In genomic region chr4:118445781-118446414, GRCm38 (mm10) we compare ENCODE assay signal across 8 mouse cellular contexts. TPM values are rescaled to one million over a fixed set of nuclear protein-coding genes. Genes with fewer than 3 reads are reported as not detected.
DNase-seq lines count a peak whose midpoint lies in the region; ATAC-seq lines count a peak whose summit lies in the region.

No protein-coding gene starts in this region.

- DNase-seq in cerebellum, adult 9-11 months, result peak; percentile 10
- DNase-seq in cerebellum, postnatal 4 days (ENCODE audit: low spot score in 2 of 2), result no peak
- DNase-seq in embryonic facial prominence, embryonic 11.5 days (ENCODE audit: low spot score), result peak; percentile 69
- peak; percentile 67 for DNase-seq in lung, postnatal 14 days
- DNase-seq in spleen, postnatal 36 days (ENCODE audit: low spot score in 2 of 2), result no peak

- H3K9me3 ChIP-seq in embryonic facial prominence, embryonic 11.5 days (replicated peaks; ENCODE audit: control insufficient read depth, low read length), result no peaks in the 10 kb centered on the region
- no peaks in the 10 kb centered on the region for H3K9me3 ChIP-seq in heart, embryonic 13.5 days
- H3K9me3 ChIP-seq in kidney, embryonic 15.5 days (replicated peaks), result no peaks in the 10 kb centered on the region
- H3K9me3 ChIP-seq in stomach, embryonic 16.5 days (replicated peaks; ENCODE audit: control insufficient read depth, low read length), result no peaks in the 10 kb centered on the region

- H3K36me3 ChIP-seq in embryonic facial prominence, embryonic 11.5 days (replicated peaks; ENCODE audit: control insufficient read depth, insufficient read depth, low read depth, low read length), result no peaks in the 10 kb centered on the region
- H3K36me3 ChIP-seq in heart, embryonic 13.5 days, result no peaks in the 10 kb centered on the region
- H3K36me3 ChIP-seq in kidney, embryonic 15.5 days, result no peaks in the 10 kb centered on the region
- no peaks in the 10 kb centered on the region for H3K36me3 ChIP-seq in stomach, embryonic 16.5 days (ENCODE audit: control insufficient read depth, insufficient read depth, low read length)

- peak overlapping the region; percentile 89 for H3K4me2 ChIP-seq in embryonic facial prominence, embryonic 11.5 days (ENCODE audit: low read depth, low read length)
- peak overlapping the region; percentile 76 for H3K4me2 ChIP-seq in heart, embryonic 13.5 days
- H3K4me2 ChIP-seq in kidney, embryonic 15.5 days, result peak overlapping the region; percentile 84
- peak overlapping the region; percentile 73 for H3K4me2 ChIP-seq in stomach, embryonic 16.5 days (ENCODE audit: low read depth, low read length)

- H3K27me3 ChIP-seq in embryonic facial prominence, embryonic 11.5 days (ENCODE audit: control insufficient read depth, insufficient read depth, low read length), result no peaks in the 10 kb centered on the region
- H3K27me3 ChIP-seq in heart, embryonic 13.5 days (replicated peaks), result peaks cover 17% of the 10 kb centered on the region
- 0 out of 2 replicates have a peak, but pooled peaks cover 4% of the 10 kb centered on the region for H3K27me3 ChIP-seq in kidney, embryonic 15.5 days
- no peaks in the 10 kb centered on the region for H3K27me3 ChIP-seq in stomach, embryonic 16.5 days (ENCODE audit: control insufficient read depth, insufficient read depth, low read length)

- ATAC-seq in embryonic facial prominence, embryonic 11.5 days (replicated peaks; ENCODE audit: insufficient number of reproducible peaks, low FRiP score, low TSS enrichment, low read depth), result peak; percentile 82
- 0 out of 2 replicates have a peak, but pooled peaks have one; percentile 46 for ATAC-seq in heart, embryonic 13.5 days (ENCODE audit: extremely low read depth, insufficient number of reproducible peaks, low FRiP score, low TSS enrichment)
- ATAC-seq in kidney, embryonic 15.5 days (replicated peaks; ENCODE audit: low FRiP score), result peak; percentile 89
- peak; percentile 71 for ATAC-seq in stomach, embryonic 16.5 days (ENCODE audit: insufficient read depth, low FRiP score)

- H3K9ac ChIP-seq in embryonic facial prominence, embryonic 11.5 days (replicated peaks; ENCODE audit: low read length), result peak overlapping the region; percentile 62
- H3K9ac ChIP-seq in heart, embryonic 13.5 days, result peak overlapping the region; percentile 71
- peak overlapping the region; percentile 34 for H3K9ac ChIP-seq in kidney, embryonic 15.5 days
- H3K9ac ChIP-seq in stomach, embryonic 16.5 days (ENCODE audit: low read length), result peak overlapping the region; percentile 56

- WGBS in embryonic facial prominence, embryonic 11.5 days, result 12% methylated on average over 18 of the region's 18 CpGs
- 24% methylated on average over 18 of the region's 18 CpGs for WGBS in heart, embryonic 13.5 days
- 17% methylated on average over 18 of the region's 18 CpGs for WGBS in kidney, embryonic 15.5 days
- 16% methylated on average over 18 of the region's 18 CpGs for WGBS in stomach, embryonic 16.5 days

- no peaks in the 10 kb centered on the region for H3K4me1 ChIP-seq in embryonic facial prominence, embryonic 11.5 days (ENCODE audit: control insufficient read depth, insufficient read depth, low read length)
- H3K4me1 ChIP-seq in heart, embryonic 13.5 days, result peaks cover 10% of the 10 kb centered on the region
- H3K4me1 ChIP-seq in kidney, embryonic 15.5 days, result peaks cover 15% of the 10 kb centered on the region
- H3K4me1 ChIP-seq in stomach, embryonic 16.5 days (ENCODE audit: control insufficient read depth, insufficient read depth, low read length), result peaks cover 11% of the 10 kb centered on the region; the same call in 1 of the 2 replicates

- H3K27ac ChIP-seq in embryonic facial prominence, embryonic 11.5 days (replicated peaks; ENCODE audit: low read depth, low read length), result no peak overlapping the region
- no peak overlapping the region for H3K27ac ChIP-seq in heart, embryonic 13.5 days (replicated peaks)
- H3K27ac ChIP-seq in kidney, embryonic 15.5 days, result no peak overlapping the region
- no peak overlapping the region for H3K27ac ChIP-seq in stomach, embryonic 16.5 days (ENCODE audit: low read length)

- peak overlapping the region; percentile 44 for H3K4me3 ChIP-seq in embryonic facial prominence, embryonic 11.5 days (ENCODE audit: low read depth, low read length)
- peak overlapping the region; percentile 49 for H3K4me3 ChIP-seq in heart, embryonic 13.5 days
- H3K4me3 ChIP-seq in kidney, embryonic 15.5 days (replicated peaks), result peak overlapping the region; percentile 45
- H3K4me3 ChIP-seq in stomach, embryonic 16.5 days (replicated peaks; ENCODE audit: low read length), result peak overlapping the region; percentile 41

RNA-seq across cellular contexts. Expression of gene Cdc20, which starts 8.7 kb away (rescaled TPM):
- polyA plus RNA-seq in embryonic facial prominence, embryonic 11.5 days (2014; fragmentation: Nextera tagmentation; extraction: Ambion mirVana), result 298 and 317 TPM in 2 replicates
- polyA plus RNA-seq in heart, embryonic 13.5 days (2015; fragmentation: Nextera tagmentation; extraction: Ambion mirVana), result 171 and 186 TPM in 2 replicates
- 255 and 275 TPM in 2 replicates for polyA plus RNA-seq in kidney, embryonic 15.5 days (2015; fragmentation: Nextera tagmentation; extraction: Ambion mirVana)
- 192 TPM in 2 replicates for polyA plus RNA-seq in stomach, embryonic 16.5 days (2015; fragmentation: Nextera tagmentation; extraction: Ambion mirVana)

RNA-seq across cellular contexts. Expression of gene Mpl, which starts 11.4 kb away (rescaled TPM):
- 1.2 and 1.4 TPM in 2 replicates for polyA plus RNA-seq in embryonic facial prominence, embryonic 11.5 days (2014; fragmentation: Nextera tagmentation; extraction: Ambion mirVana)
- 2.1 and 2.2 TPM in 2 replicates for polyA plus RNA-seq in heart, embryonic 13.5 days (2015; fragmentation: Nextera tagmentation; extraction: Ambion mirVana)
- polyA plus RNA-seq in kidney, embryonic 15.5 days (2015; fragmentation: Nextera tagmentation; extraction: Ambion mirVana), result 0.32 and 0.40 TPM in 2 replicates
- 0.48 and 0.50 TPM in 2 replicates for polyA plus RNA-seq in stomach, embryonic 16.5 days (2015; fragmentation: Nextera tagmentation; extraction: Ambion mirVana)

RNA-seq across cellular contexts. Expression of gene Elovl1, which starts 18.0 kb away (rescaled TPM):
- polyA plus RNA-seq in embryonic facial prominence, embryonic 11.5 days (2014; fragmentation: Nextera tagmentation; extraction: Ambion mirVana), result 38.6 and 43.5 TPM in 2 replicates
- 56.4 and 63.2 TPM in 2 replicates for polyA plus RNA-seq in heart, embryonic 13.5 days (2015; fragmentation: Nextera tagmentation; extraction: Ambion mirVana)
- 93.5 and 104 TPM in 2 replicates for polyA plus RNA-seq in kidney, embryonic 15.5 days (2015; fragmentation: Nextera tagmentation; extraction: Ambion mirVana)
- 171 and 204 TPM in 2 replicates for polyA plus RNA-seq in stomach, embryonic 16.5 days (2015; fragmentation: Nextera tagmentation; extraction: Ambion mirVana)

RNA-seq across cellular contexts. Expression of gene Med8, which starts 36.8 kb away (rescaled TPM):
- 141 and 167 TPM in 2 replicates for polyA plus RNA-seq in embryonic facial prominence, embryonic 11.5 days (2014; fragmentation: Nextera tagmentation; extraction: Ambion mirVana)
- 73.2 and 81.3 TPM in 2 replicates for polyA plus RNA-seq in heart, embryonic 13.5 days (2015; fragmentation: Nextera tagmentation; extraction: Ambion mirVana)
- polyA plus RNA-seq in kidney, embryonic 15.5 days (2015; fragmentation: Nextera tagmentation; extraction: Ambion mirVana), result 100 and 101 TPM in 2 replicates
- polyA plus RNA-seq in stomach, embryonic 16.5 days (2015; fragmentation: Nextera tagmentation; extraction: Ambion mirVana), result 91.0 and 92.0 TPM in 2 replicates

RNA-seq across cellular contexts. Expression of gene Szt2, which starts 36.8 kb away (rescaled TPM):
- polyA plus RNA-seq in embryonic facial prominence, embryonic 11.5 days (2014; fragmentation: Nextera tagmentation; extraction: Ambion mirVana), result 6.8 and 7.0 TPM in 2 replicates
- polyA plus RNA-seq in heart, embryonic 13.5 days (2015; fragmentation: Nextera tagmentation; extraction: Ambion mirVana), result 4.1 and 4.4 TPM in 2 replicates
- polyA plus RNA-seq in kidney, embryonic 15.5 days (2015; fragmentation: Nextera tagmentation; extraction: Ambion mirVana), result 7.0 and 8.5 TPM in 2 replicates
- polyA plus RNA-seq in stomach, embryonic 16.5 days (2015; fragmentation: Nextera tagmentation; extraction: Ambion mirVana), result 6.7 and 6.8 TPM in 2 replicates

Comparison
In these comparisons a context has a peak if more than half of its experiments do, and no peak if none do; other contexts are left out.
1. DNase-seq: peak in cerebellum, adult 9-11 months (single experiment), embryonic facial prominence, embryonic 11.5 days (single experiment) and lung, postnatal 14 days (single experiment); none in cerebellum, postnatal 4 days (0 of 2) and spleen, postnatal 36 days (0 of 2).
2. Peak in every context shown above with its lines, with median percentiles within 50 percentile points of each other: ATAC-seq, H3K4me2 ChIP-seq, H3K4me3 ChIP-seq and H3K9ac ChIP-seq.